Mouse (Mus musculus) embryo, embryonic 10 days (tissue): ENCODE data around the gene Stra8.
A peak's percentile ranks its signal among the peaks of the same experiment; 100 is the strongest.

Experiments
- DNase-seq: peaks from one replicate; pipeline ENCODE4 v3.0.0-alpha.2; 2015; ENCODE audit warnings: low spot score

Gene Stra8

DNA sequence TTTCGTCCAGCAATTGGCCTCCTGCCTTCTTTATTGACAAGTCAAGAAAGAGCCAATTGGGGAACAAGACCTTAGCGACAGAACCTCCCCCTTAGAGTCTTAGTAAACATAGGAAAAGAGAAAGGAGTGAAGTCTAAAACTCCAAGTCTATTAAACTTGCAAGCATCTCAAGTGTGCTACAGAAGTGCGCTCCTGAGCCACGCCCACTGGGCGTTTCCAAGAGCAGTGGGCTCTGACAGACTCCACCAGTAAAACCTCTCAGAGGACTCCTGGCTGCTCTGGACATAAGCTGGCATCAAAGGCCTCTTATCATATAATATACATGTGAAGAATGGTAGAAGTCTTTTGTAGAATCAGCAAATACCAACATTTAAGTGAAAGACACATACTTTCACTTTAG lies 16.5 kb upstream of the Stra8 start:
- no peak for DNase-seq

- DNase-seq: no peak
Observed at GRCm38 (mm10) chr6:34903851-34904250, 16.1 kb upstream of the Stra8 start.

GRCm38 (mm10) chr6:34904361-34904760 lies 15.6 kb upstream of the Stra8 start:
- DNase-seq: no peak

- no peak for DNase-seq
Observed at GRCm38 (mm10) chr6:34906125-34906524, 13.8 kb upstream of the Stra8 start.

DNA sequence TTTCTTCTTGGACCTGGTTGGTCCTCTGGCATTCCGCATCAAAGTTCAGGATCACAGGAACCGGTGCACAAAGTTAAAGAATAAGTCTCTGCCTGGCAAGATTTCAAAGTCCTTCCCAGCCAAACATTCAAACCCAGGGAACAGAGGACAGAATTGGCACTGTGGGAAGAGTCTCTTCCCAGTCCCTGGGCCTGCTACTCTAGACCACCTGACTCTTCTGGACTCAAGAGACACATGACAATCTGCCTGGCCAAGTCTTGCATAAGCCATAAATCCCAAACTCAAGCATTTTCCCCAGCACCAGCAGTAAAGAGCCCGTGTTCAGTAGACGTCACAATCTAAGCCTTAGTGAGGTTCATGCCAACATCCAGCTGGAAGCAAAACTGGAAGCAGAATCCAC lies 13.3 kb upstream of the Stra8 start:
- DNase-seq: no peak

- no peak for DNase-seq
Observed at GRCm38 (mm10) chr6:34907121-34907614, 12.8 kb upstream of the Stra8 start.

GRCm38 (mm10) chr6:34907696-34908260 lies 12.2 kb upstream of the Stra8 start:
- DNase-seq: no peak

- DNase-seq: no peak
Observed at GRCm38 (mm10) chr6:34909631-34910345, 10.2 kb upstream of the Stra8 start.

DNA sequence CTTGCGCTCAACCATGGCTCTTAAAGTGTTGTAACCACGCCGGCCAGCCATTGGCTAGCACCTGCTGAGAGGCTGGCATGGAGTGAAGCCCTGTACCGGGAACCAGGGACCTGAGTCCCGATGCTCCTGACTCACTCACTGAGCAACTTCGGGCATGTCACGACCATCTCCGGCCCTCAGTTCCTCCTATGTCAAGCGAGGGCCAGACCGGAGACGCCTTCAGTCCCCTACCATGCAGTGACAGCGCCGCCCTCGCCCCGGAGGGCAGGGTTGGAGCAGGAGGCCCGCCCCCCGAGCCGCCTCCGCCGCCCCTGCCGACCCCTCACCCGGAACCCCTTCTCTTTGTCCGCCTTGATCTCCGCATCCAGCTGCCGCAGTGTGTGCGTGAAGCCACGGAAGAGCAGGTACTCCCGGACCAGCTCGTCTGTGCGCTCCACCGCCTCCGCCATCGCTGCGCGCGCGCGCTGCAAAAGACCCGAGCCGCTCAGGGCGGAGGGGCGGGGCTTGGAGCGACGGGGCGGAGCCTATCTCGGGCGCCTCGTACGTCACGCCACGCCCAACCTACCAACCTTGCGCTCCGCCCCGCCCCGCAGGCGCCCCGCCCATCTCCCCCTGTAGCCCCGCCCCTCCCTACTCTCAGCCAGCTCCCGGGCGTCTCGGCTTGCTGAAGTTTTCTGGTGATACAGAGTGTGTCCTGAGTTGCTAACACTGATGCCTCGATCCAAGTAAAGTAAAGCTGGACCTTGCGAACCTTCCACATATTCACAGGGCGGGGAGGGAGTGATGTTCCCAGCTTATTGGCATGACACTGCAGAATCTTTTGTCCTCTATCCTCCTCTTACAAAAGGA lies 9.4 kb upstream of the Stra8 start, which contains the start of gene Wdr91:
TSS of gene Wdr91 (minus strand) at position 506 of the 849 bp plus-strand sequence.
- DNase-seq: peak; percentile 94

DNA sequence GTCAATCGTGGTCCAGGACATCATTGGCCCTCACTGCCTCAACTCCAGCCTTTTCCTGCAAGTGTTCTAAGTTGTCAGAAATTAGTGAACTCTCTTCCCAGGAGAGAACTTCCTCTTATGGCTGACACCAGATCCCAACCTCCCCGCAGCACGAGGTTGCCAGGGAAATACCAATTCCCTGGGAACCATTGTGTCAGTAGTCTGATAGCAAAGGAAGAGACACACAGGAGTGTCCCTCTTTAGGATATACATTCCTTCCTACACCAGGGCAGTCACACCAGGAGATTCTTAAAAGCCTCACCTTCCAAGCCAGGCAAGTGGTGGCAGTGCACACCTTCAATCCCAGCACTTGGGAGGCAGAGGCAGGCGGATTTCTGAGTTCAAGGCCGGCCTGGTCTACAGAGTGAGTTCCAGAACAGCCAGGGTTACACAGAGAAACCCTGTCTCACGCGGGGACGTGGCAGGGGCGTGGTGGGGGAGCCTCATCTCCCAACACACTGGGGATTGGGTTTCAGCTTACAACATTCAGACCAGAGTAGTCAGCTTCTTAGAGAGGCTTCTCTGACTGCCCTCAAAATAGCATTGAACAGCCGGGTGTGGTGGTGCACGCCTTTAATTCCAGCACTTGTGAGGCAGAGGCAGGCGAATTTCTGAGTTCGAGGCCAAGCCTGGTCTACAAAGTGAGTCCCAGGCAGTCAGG lies 6.5 kb upstream of the Stra8 start:
- no peak for DNase-seq

GRCm38 (mm10) chr6:34914462-34914861 lies 5.5 kb upstream of the Stra8 start:
- DNase-seq: no peak

GRCm38 (mm10) chr6:34919146-34919545 lies 817 bp upstream of the Stra8 start:
- no peak for DNase-seq

- no peak for DNase-seq
Observed at GRCm38 (mm10) chr6:34920631-34921030, 668 bp downstream of the Stra8 start.

DNA sequence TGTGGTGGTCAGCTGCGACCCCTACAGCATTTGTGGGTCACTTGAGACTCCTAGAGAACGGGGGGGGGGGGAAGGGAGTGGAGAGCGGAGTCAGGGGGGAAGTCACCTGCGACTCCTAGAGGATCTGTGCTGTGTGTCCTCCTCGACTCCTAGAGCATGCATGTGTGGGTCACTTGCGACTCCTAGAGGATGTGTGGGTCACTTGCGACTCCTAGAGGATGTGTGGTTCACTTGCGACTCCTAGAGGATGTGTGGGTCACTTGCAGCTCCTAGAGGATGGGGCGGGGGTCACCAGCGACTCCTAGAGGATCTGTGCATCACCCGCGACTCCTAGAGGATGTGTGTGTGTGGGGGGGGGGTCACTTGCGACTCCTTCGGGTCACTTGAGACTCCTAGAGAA lies 2.0 kb downstream of the Stra8 start:
- peak; percentile 70 for DNase-seq

DNA sequence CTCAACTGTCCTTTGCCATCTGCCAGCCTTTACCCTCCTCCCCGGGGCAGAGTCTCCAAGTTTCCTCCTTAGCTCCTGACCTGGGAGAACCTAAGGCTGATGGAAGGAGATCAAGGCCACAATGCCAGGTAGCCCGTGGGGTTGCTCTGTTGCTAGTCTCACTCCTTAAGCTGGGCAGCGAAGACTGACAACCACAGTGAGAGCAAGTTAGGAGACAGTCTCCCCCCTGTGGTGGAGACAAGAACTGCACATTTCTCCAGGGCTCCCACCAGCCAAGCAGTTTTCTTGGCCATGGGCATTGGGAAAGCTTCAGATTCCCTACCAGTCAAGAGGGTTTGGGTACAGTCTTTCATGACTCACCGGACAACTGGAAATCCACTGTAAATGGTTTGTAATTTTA lies 7.2 kb downstream of the Stra8 start:
- DNase-seq: peak; percentile 82

GRCm38 (mm10) chr6:34927594-34927993 lies 7.6 kb downstream of the Stra8 start:
- DNase-seq: no peak

- DNase-seq: no peak
Observed at GRCm38 (mm10) chr6:34932633-34933032, 12.7 kb downstream of the Stra8 start.

DNA sequence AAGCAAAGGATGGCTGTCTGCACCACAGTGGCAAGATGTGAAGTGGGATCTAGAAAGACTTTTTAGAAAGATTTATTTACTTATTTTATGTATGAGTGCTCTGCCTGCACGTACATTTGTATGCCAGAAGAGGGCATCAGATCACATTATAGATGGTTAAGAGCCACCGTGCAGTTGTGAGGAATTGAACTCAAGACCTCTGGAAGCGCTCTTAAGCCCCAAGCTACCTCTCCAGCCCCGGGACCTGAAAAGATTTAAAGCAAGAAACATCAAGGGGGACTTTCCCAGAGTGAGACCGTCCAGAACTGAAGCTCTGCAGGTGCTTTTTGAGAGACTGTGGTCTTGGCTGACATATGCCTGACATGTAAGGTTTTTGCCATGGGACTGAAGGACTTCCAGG lies 16.8 kb downstream of the Stra8 start:
- DNase-seq: no peak

GRCm38 (mm10) chr6:34938280-34938928 lies 18.4 kb downstream of the Stra8 start:
- no peak for DNase-seq

- no peak for DNase-seq
Observed at GRCm38 (mm10) chr6:34938929-34939325, 19.0 kb downstream of the Stra8 start.

DNA sequence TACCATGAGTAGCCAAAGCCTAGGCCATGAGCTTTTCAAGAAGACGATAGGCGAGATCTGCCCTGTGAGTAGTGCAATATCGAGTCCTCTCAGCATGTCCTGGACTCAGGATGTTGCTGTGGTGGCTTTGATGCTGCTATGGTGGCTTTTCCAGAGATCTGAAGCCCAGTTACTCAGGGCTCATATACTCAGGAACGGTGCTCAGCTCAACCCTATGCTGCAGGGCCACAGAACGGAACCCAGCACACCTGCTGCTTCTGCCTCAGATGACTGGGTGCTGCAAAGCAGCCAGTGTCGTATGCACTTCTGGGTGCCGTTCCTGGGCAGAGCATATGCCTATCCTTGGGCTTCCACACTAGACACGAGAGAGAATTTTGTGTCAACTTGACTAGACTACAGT lies 19.5 kb downstream of the Stra8 start:
- no peak for DNase-seq

DNA sequence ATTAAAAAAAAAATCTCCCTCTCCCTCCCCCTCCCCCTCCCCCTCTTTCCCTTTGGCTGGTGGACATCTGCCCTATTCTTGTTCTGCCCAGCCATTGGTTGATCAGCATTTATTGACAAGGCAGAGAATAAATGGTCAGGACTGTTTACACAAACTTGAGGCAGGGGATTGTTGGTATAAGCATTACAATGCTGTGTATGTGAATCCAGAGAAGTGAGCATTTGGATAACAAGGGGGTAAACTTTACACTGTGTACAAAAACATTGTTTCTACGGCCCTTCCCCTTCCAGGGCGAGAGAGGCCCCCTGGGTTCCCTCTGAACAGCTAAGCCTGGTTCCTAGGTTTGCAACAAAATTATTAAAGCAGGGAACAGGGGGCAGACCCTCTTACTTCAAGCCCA lies 21.5 kb downstream of the Stra8 start:
- no peak for DNase-seq
